Mouse (Mus musculus): ENCODE results near the gene Slc1a4.

Gene Slc1a4

DNA sequence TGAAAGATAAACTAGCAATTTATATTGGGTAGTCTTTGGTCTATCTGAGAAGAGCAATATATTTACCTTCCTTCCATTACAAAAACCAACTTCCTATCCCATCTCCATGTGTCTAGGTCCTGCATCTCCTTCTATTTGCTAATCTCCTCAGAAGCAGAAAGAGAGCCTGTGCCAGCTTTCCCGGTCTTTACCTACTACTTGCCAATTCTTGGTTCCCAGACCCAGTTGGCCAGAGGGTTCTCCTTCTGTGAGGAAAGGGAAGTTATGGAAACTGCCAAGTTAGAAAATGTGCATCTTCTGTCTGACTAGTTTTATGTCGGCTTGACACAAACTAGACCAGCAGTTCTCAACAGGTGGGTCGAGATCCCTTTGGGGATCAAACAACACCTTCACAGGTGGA, 8.5 kb downstream of the Slc1a4 start:
- DNase-seq, result no peak

DNA sequence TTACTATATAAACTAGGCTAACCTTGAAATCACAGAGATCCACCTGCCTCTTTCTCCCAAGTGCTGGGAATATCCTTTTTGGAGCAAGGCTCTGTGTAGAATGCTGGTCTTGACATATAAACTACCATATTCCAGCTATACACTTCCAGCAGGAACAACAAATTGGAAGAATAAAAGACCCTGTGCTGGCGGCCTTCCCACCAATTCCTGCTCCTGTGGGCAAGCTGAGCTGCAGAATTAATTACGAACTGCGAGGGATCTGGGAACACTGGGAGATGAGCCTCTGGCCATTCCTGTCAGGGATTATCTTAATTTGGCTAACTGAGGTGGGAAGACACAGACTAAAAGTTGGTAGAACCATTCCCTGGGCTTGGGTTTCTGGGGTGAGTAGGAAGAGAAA, 10.1 kb downstream of the Slc1a4 start:
- no peak for DNase-seq

DNA sequence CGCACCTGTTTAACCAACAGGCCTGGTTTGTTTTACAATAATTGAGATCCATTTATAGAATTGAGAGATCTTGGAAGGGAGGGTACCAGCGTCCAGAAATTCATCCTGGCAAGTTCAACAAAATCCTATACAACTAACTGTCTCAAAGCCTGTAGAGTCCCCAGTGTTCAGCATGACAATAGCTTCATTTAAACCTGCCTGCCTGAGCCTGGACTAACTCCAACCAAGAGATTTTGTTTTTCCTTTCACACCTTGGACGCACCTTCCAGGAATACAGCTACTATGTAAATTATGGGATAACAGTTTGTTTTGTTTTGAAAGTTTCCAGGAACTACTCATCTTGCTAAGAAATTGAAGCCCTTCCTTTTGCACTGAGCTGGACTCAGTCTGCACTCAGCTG, 11.9 kb downstream of the Slc1a4 start:
- DNase-seq, result no peak

DNA sequence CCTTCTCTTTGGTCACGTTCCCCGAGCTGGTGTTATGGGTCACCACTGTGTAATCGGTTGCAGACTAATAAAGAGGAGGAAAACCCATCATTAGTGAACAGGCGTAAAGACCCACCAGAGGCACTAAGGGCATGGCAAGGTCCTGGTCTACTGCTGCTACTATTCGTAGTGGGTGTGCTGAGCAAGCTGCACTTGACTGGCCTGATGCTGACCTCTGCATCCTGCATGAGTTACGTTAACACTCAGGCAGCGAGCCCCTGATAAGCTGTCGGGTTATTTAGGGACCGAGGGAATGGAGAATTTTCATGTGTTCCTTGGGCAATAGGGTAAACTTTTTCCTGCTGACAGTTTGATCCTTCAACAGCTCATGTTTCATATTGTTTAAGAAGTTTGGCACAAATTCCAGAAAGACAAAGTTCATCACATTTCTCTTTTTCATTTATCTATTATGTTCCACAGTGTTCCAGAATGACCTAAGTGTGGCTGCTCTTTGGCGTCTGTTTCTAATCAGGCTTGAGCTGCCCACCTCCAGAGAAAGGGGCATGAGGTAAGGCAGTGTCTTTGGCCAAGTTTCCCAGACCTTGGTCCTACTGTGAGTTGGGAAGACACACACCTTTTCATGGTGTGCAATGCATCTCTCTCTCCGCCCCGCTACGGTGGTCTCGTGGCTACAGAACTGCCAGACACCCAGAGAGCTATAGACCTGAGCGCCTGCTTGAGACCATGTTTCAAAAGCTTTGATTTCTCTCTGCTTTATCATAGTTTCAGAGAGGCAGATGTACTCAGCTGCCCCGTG, 13.7 kb downstream of the Slc1a4 start:
- DNase-seq, result no peak

DNA sequence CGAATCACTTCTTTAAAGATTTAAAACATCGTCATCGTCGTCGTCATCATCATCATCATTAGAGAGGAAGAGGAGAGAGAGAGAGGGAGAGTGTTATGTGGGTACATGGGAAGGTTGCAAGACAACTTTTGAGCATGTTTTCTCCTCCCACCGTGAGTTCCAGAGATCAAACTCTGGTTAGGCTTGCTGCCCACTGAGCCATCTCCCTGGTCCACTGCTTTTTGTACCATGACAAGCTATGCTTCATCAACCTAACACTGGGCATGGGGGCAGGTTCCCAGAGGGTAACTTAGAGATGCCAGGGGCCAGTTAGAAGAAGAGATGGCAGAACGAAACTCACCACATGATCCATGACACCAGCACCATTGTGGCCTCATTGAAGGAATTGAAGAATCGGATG, 18.9 kb downstream of the Slc1a4 start:
- no peak for DNase-seq

DNA sequence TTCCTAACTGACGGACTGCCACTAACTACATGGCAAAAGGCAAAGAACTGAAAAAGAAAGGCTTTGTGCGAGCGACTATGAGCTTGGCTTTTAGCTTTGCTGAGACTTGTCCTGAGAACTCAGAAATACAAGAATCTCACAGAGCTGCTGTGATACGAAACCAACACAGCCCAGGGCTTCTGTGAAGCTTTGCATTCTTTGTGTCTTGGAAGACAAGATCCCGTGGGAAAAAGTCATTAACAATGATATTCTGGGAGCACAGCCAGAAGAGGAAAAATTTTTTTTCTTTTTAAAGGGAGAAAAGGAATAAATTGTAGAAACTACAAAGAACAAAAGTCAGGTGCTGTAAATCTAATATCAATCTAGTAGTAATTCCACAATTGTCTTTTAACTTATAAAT, 23.5 kb downstream of the Slc1a4 start:
- no peak for DNase-seq

DNA sequence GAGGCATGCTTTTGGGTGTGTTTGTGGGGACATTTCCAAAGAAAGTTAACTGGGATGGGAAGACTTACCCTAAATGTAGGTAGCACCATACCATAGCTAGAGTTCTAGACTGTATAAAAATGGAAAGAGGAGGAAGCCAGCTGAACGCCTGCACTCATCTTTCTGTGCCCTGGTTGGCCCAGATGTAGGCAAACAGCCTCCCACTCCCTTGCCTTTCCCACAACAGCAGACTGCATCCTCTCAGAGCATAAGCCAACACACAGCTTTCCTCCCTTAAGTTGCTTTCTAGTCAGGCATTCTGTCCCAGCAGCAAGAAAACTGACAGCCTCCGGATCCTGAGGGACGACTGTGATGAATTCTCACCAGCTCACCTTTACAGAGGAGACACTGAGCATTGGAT, 25.1 kb downstream of the Slc1a4 start:
- no peak for DNase-seq

DNA sequence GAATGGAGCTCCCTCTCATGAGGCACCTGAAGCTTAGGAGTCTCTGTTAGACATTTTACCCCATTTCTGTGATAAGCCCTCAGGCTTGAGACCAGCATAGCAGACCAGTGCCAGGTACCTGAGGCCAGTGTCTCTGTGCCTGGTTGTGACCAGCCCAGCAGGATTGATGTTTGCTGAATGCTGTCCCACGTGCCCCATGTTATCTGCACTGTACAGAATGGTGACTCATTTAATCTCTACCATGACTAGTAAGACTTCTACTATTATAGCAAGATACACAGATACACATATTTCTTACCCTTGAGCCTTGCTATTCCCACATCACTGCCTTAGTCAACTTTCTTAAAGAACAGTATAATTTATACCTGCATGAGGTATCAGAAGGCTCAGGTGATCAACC, 26.9 kb downstream of the Slc1a4 start:
- DNase-seq, result no peak

DNA sequence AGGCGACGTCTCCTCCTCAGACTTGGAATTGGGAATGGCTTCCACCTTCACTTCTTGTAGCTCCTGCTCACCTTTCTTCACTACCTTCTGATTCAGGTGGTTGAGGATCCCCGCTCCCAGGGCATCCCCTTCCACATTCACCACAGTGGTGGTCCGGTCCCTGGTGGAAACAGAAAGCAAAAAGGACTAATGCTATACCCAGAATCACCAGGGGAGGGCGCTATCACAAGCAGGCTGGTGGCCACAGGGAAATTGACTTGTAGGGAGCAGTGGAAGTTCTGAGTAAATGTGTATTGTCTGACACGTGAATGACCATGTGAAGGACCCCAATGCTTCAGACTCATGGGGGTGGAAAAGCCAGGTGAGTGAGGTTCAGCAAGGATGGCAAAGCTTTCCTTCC, 28.2 kb downstream of the Slc1a4 start:
- DNase-seq, result peak in 1 of 2 experiments; percentile 36

DNA sequence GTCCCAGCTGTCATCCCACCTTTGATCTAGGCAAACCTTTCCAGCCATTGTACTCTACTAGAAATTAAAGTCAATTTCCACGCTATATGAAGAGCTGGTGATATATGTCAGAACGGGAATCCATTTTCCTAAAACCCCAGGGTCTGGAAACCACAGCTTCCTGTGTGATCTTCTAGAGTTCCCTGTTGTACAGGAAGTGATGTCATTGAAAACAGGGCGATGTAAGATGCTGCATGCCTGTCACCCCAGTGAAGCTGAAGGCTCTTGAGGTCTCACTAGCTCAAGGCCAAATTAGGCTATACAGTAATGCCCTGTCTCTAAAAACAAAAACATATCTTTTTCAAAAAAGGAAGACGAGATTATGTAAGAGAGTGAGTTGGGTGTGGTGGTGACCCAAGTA, 31.2 kb downstream of the Slc1a4 start:
- DNase-seq, result no peak

DNA sequence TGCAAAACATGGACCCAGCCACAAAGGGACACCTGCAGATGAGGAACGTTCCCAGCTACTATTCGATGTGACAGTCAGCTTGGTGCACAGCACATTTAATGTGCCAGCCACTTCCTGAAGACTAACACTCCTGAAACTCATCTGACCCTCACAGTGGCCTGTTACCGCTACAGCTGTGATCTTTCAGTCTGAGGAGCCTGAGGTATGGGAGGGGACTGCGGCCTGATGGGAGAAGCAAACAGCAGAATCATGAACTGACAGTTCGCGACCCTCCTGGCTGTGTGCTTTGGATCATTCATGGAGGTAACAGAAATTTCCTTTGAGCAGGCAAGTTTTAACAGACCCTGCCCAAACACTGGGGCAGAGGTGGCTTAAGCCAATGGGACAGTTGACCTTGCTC, 31.7 kb downstream of the Slc1a4 start:
- no peak for DNase-seq

DNA sequence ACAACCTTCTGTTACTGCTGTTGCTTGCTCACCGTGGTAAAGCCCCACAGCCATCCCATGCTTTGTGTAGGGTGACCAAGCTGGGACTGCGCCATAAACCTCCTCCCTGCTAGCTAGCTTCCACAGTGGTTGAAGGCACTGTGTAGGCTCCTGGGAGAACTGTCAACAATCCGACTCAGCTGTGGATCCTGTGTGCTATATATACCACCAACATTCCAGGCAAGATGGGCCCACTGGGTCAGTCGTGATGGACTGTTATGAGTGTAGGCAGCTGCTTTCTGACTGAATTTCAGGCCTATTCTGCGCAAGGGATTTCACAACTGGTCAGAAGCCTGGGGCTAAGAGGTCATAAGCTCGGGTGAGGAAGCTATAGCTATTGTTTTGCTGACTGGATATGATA, 32.6 kb downstream of the Slc1a4 start:
- no peak for DNase-seq

DNA sequence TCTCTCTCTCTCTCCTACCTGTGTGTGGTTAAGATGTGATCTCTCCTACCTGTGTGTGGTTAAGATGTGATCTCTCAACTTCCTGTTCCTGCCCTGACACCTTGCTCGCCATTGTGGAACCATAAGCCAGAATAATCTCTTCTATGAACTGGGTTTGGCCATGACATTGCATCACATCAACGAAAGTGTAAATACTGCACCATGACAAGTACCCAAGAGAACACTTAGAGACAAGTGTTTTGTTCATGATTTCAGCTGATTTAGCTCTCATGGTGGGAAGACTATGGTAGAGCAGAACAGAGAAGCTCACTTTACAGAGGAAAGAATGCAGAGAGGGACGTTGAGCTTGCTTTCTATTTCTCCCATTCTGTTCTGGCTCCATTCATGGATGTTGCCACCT, 48.0 kb downstream of the Slc1a4 start:
- DNase-seq, result no peak

DNA sequence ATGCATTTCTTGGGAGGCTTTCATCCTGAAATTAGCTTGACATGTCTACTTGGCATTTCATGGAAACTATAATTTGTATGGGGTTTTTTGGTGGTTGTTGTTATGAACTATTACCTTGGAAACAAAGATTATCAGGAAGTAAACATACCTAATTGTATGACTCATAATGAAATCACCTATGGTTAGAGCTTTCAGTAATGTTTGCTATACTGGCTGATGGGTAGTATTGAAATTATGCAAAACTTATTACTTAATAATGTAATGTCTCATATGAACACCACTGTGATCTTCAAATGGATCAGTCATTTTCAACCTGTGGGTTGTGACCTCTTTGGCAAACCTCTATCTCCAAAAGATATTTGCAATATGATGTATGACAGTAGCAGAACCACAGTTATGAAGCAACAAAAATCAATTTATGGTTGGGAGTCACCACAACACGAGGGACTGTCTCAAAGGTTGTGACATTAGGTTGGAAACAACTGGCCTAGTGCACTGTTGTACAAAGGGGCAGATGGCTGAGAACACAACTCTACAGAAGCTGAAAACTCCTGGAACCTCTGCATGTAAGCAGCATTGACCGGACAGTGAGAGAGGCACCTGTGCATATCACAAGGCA, 49.8 kb downstream of the Slc1a4 start:
- no peak for DNase-seq

DNA sequence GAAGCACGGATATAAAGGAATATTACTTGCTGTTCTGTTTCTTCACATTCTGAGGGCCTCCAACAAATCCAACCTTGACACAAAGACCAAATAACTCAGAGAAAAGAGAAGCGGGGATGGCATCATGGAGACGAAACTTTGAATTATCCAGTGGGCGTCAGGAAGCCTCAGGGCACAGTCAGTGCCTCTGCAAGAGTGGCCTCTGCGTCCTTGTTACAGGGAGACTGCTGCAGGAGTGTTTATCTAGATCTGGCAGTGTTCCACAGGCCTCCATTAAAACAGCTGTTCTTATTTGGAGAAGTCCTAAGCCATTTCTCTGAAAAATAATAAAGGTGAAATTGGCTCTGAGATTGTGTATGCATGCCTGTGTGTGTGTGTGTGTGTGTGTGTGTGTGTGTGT, 51.5 kb downstream of the Slc1a4 start:
- DNase-seq, result no peak

DNA sequence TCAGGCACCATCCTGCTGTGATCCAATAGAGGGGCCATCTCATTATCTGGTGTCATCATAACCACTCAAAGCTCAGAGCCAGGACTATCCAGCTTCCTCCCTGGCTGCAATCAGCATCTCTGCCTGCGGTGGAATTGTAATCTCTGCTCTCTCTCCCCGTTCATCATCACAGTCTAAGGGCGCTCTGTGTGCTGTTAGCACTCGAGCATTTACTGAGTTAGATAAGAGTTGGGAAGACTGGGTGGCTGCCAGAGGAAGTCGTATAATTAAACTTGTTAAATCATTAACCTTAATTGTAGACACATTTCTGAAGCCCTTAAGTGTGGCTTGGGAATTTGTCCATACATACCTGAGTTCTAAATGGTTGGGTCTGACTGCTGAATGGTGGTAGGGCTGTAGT, 53.8 kb downstream of the Slc1a4 start:
- no peak for DNase-seq

DNA sequence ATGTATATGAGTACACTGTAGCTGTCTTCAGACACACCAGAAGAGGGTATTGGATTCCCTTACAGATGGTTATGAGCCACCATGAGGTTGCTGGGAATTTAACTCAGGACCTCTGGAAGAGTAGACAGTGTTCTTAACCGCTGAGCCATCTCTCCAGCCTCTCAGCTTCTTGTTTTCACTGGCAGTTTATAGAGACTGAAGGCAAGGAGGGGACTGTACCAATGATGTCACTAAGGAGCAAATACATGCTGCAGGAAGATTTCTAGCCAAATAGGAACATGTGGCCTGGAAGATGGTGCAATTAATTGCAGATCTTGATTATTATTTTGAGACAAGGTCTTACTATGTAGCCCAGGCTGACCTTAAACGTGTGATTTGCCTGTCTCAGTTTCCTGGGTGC, 55.4 kb downstream of the Slc1a4 start:
- DNase-seq, result no peak

DNA sequence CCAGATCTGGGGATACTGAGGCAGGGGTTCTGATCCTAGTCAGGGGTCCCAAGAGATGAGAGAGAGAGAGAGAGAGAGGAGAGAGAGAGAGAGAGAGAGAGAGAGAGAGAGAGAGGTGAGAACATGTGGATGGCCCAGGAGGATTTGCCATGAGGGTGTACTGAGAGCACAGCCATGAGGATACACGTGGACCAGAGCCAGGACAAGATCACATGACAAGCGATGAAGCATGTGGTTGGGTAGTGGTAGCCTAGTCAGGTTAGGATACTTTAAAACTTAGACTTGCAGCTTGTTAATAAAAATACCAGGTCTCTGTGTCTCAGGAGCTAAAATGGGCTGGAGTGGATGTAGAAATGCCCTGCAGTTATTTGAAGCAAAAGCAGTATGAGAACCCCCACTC, 56.5 kb downstream of the Slc1a4 start:
- no peak for DNase-seq

DNA sequence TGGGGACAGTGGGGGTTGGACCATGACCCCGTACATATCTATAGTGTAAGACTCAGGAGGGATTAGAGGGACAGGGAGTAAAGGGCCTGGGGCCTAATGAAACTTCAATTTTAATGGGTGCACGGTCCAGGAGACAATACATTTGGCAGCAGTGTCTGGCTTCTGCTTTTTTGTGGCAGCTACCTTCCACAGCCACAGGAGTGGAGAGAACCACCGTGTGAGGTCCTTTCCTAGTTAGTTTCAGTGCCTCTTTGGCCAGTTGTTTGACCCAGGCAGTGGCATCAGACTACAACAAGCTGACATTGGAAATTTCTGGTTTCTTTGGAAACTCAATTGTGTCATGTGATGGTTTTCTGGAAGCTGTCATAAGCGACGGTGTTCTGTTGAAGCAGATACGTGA, 62.6 kb downstream of the Slc1a4 start:
- DNase-seq, result no peak

DNA sequence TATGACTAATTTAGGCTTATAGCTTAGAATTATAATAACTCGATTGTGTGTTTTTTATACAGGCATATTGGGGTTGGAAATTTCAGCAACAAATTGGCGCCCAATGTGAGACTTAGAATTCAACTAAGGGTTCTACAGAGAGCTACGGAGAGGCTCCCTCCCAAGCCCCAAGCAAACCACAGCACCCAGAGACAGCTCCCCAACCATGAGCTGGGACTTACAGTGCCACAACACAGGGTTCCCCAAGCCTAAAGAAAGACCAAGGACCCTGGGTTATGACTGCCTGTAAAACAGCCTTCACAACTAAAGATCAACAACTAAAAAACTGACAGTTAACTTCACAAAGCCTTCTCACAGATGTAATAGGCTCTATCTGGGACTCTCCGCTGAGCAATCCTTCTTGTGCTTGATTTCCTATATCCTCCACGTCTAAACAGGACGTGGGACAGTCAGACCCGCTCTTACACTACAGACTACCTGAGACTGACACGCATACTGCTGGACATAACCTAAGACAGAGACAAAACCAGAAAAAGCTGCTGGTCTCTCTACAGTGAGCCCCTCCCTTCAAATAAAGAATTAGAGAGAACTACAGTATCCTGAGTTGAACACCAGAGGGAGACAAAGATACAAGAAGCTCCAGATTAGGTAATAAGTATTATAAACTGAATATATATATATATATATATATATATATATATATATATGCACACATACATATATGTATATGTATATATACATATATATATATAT, 69.7 kb downstream of the Slc1a4 start:
- DNase-seq, result no peak

DNA sequence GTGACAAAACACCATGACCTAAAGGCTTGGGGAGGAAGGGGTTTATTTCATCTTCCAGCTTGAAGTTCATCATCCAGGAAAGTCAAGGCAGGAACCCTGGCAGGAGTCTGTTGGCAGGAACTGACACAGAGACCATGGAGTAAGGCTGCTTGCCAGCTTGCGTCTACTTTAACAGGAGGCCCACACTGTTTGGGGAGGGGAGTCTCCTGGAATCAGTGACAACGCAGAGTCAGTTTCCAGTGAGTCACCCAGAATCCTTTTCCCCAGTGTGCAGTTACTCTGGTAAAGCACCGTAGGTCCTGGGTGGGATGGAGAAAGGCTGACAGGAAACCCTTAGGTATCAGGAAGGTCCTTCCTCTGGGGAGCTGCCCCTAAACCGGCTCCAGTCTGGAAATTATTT, 77.7 kb downstream of the Slc1a4 start:
- no peak for DNase-seq

DNA sequence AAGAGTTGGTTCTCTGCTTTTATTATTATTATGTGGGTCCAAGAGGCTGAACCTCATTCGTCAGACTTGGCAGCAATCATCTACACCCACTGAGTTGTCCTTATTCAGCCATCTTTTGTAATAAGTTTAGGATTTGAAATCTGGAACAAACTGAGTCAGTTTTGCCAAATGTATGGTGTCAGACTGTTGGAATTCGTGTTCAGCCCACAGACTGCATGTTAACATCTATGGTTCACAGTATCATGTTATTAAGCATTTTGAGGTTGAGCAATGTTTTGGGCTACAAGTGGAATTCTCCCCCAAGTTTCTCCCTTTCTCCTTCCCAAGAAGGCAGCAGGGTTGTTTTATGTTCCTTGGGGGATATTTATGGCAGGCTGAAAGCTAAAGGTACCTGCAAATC, 79.4 kb downstream of the Slc1a4 start:
- DNase-seq, result no peak

All from spleen, adult 18-20 months (tissue).